Mouse (Mus musculus) monocyte, adult 59 days (primary cell): ENCODE measurements around the gene Polr3a. TPM values are rescaled to one million over a fixed set of nuclear protein-coding genes. Genes with fewer than 3 reads are reported as not detected.

Experiments used
- total RNA-seq, 2 experiments: library from RNA; stranded (reverse); gene quantifications; one replicate each; pipeline ENCODE4 v1.2.4; 2023

Polr3a gene
- 10 to 100 TPM; 25.2 to 28.9 TPM for total RNA-seq

GRCm38 (mm10) chr14:24486773-24487227, at the start of gene Polr3a, which contains the start of gene Rps24:
Gene Polr3a (minus strand): TSS chr14:24487058.
Gene Rps24 (plus strand): TSS chr14:24487125.

Other genes with a start within 250 kb of the Polr3a start
- under 1 TPM; 0.92 to 0.97 TPM for gene Dlg5, start 241.1 kb downstream of the Polr3a start, total RNA-seq
- not detected for gene E330034G19Rik, start 193.8 kb downstream of the Polr3a start, total RNA-seq
- 1,000 to 10,000 TPM; 2,214 to 2,273 TPM for gene Rps24, start 67 bp upstream of the Polr3a start, total RNA-seq